Mouse (Mus musculus): ENCODE measurements around the gene Mnat1. TPM values are rescaled to one million over a fixed set of nuclear protein-coding genes. Genes with fewer than 3 reads are reported as not detected.

The Mnat1 gene
- polyA plus RNA-seq, 1 experiment from 2014 or later = 19.6 TPM

GRCm38 (mm10) chr12:73154150-73154549 lies 30.6 kb downstream of the Mnat1 start:
- 65% methylated on average over 4 of the region's 4 CpGs for WGBS
- no peak for ATAC-seq (ENCODE audit: low read depth)

GRCm38 (mm10) chr12:73160341-73160740 lies 36.8 kb downstream of the Mnat1 start:
- Histone ChIP-seq H3K9ac (no peak overlapping the region), H3K36me3 (no peaks in the 10 kb centered on the region), H3K27me3 (no peaks in the 10 kb centered on the region), H3K27ac (replicated peaks) (no peak overlapping the region), H3K9me3 (peaks cover under 1% of the 10 kb centered on the region; the same call in 1 of the 2 replicates), H3K4me1 (replicated peaks) (0 out of 2 replicates have a peak, but pooled peaks cover 3% of the 10 kb centered on the region), H3K4me2 (no peak overlapping the region), H3K4me3 (no peak overlapping the region)
- ATAC-seq (ENCODE audit: low read depth) = no peak
- 61% methylated on average over 4 of the region's 4 CpGs for WGBS

More at GRCm38 (mm10) chr12:73154150-73154549, 30.6 kb downstream of the Mnat1 start:
- Histone ChIP-seq H3K4me3 (no peak overlapping the region), H3K4me2 (no peak overlapping the region), H3K27me3 (no peaks in the 10 kb centered on the region), H3K4me1 (replicated peaks) (no peaks in the 10 kb centered on the region), H3K36me3 (no peaks in the 10 kb centered on the region), H3K9ac (no peak overlapping the region), H3K9me3 (no peaks in the 10 kb centered on the region), H3K27ac (replicated peaks) (no peak overlapping the region)

- WGBS = 80% methylated on average over 13 of the region's 13 CpGs
- H3K27ac ChIP-seq (replicated peaks) = no peak overlapping the region
- H3K4me2 ChIP-seq = no peak overlapping the region
- peaks cover 8% of the 10 kb centered on the region; the same call in 1 of the 2 replicates for H3K9me3 ChIP-seq
- no peak for ATAC-seq (ENCODE audit: low read depth)
- no peak overlapping the region for H3K4me3 ChIP-seq
- no peaks in the 10 kb centered on the region for H3K36me3 ChIP-seq
- no peaks in the 10 kb centered on the region for H3K27me3 ChIP-seq
- no peak overlapping the region for H3K9ac ChIP-seq
- 0 out of 2 replicates have a peak, but pooled peaks cover 3% of the 10 kb centered on the region for H3K4me1 ChIP-seq (replicated peaks)
Measured at GRCm38 (mm10) chr12:73162408-73163181, 39.1 kb downstream of the Mnat1 start.

- no peak for ATAC-seq (ENCODE audit: low read depth)
- H3K27ac ChIP-seq (replicated peaks) = no peak overlapping the region
- 89% methylated on average over 6 of the region's 6 CpGs for WGBS
- peaks cover 10% of the 10 kb centered on the region for H3K36me3 ChIP-seq
- no peak overlapping the region for H3K4me2 ChIP-seq
- H3K4me3 ChIP-seq = no peak overlapping the region
- H3K27me3 ChIP-seq = no peaks in the 10 kb centered on the region
- H3K9me3 ChIP-seq = 0 out of 2 replicates have a peak, but pooled peaks cover 2% of the 10 kb centered on the region
- no peaks in the 10 kb centered on the region for H3K4me1 ChIP-seq (replicated peaks)
- H3K9ac ChIP-seq = no peak overlapping the region
Measured at GRCm38 (mm10) chr12:73170794-73171193, 47.3 kb downstream of the Mnat1 start.

GRCm38 (mm10) chr12:73183896-73184295 lies 60.4 kb downstream of the Mnat1 start:
- Histone ChIP-seq H3K27ac (replicated peaks) (no peak overlapping the region), H3K36me3 (peaks cover 17% of the 10 kb centered on the region; the same call in 1 of the 2 replicates), H3K9ac (no peak overlapping the region), H3K9me3 (no peaks in the 10 kb centered on the region), H3K4me3 (no peak overlapping the region), H3K4me2 (no peak overlapping the region), H3K4me1 (replicated peaks) (no peaks in the 10 kb centered on the region), H3K27me3 (no peaks in the 10 kb centered on the region)
- ATAC-seq (ENCODE audit: low read depth) = no peak
- WGBS = 80% methylated on average over 8 of the region's 8 CpGs

- H3K27me3 ChIP-seq = no peaks in the 10 kb centered on the region
- no peaks in the 10 kb centered on the region for H3K9me3 ChIP-seq
- H3K36me3 ChIP-seq = 0 out of 2 replicates have a peak, but pooled peaks cover 3% of the 10 kb centered on the region
- WGBS = 90% methylated on average over 6 of the region's 6 CpGs
- no peak overlapping the region for H3K4me3 ChIP-seq
- H3K9ac ChIP-seq = no peak overlapping the region
- H3K27ac ChIP-seq (replicated peaks) = no peak overlapping the region
- 0 out of 2 replicates have a peak, but pooled peaks cover 8% of the 10 kb centered on the region for H3K4me1 ChIP-seq (replicated peaks)
- ATAC-seq (ENCODE audit: low read depth) = no peak
- no peak overlapping the region for H3K4me2 ChIP-seq
Measured at GRCm38 (mm10) chr12:73197363-73197762, 73.8 kb downstream of the Mnat1 start.

GRCm38 (mm10) chr12:73198451-73198850 lies 74.9 kb downstream of the Mnat1 start:
- Histone ChIP-seq H3K4me3 (no peak overlapping the region), H3K27ac (replicated peaks) (no peak overlapping the region), H3K9ac (no peak overlapping the region), H3K4me1 (replicated peaks) (0 out of 2 replicates have a peak, but pooled peaks cover 8% of the 10 kb centered on the region), H3K27me3 (no peaks in the 10 kb centered on the region), H3K4me2 (no peak overlapping the region), H3K36me3 (0 out of 2 replicates have a peak, but pooled peaks cover 3% of the 10 kb centered on the region), H3K9me3 (no peaks in the 10 kb centered on the region)
- WGBS = 88% methylated on average over 1 of the region's 1 CpGs
- ATAC-seq (ENCODE audit: low read depth) = no peak

GRCm38 (mm10) chr12:73199375-73199774 lies 75.9 kb downstream of the Mnat1 start:
- no peak overlapping the region for H3K27ac ChIP-seq (replicated peaks)
- no peak overlapping the region for H3K4me3 ChIP-seq
- H3K27me3 ChIP-seq = no peaks in the 10 kb centered on the region
- H3K9me3 ChIP-seq = no peaks in the 10 kb centered on the region
- WGBS = 44% methylated on average over 7 of the region's 7 CpGs
- H3K4me1 ChIP-seq (replicated peaks) = 0 out of 2 replicates have a peak, but pooled peaks cover 8% of the 10 kb centered on the region
- no peak for ATAC-seq (ENCODE audit: low read depth)
- H3K9ac ChIP-seq = no peak overlapping the region
- H3K36me3 ChIP-seq = 0 out of 2 replicates have a peak, but pooled peaks cover 3% of the 10 kb centered on the region
- H3K4me2 ChIP-seq = no peak overlapping the region

GRCm38 (mm10) chr12:73201587-73201986 lies 78.1 kb downstream of the Mnat1 start:
- 64% methylated on average over 3 of the region's 3 CpGs for WGBS
- Histone ChIP-seq H3K27ac (replicated peaks) (no peak overlapping the region), H3K36me3 (0 out of 2 replicates have a peak, but pooled peaks cover 3% of the 10 kb centered on the region), H3K4me1 (replicated peaks) (0 out of 2 replicates have a peak, but pooled peaks cover 8% of the 10 kb centered on the region), H3K4me3 (no peak overlapping the region), H3K27me3 (no peaks in the 10 kb centered on the region), H3K9me3 (no peaks in the 10 kb centered on the region), H3K4me2 (no peak overlapping the region), H3K9ac (no peak overlapping the region)
- ATAC-seq (ENCODE audit: low read depth) = no peak

- no peaks in the 10 kb centered on the region for H3K36me3 ChIP-seq
- WGBS = 78% methylated on average over 11 of the region's 11 CpGs
Measured at GRCm38 (mm10) chr12:73205710-73206649, 82.5 kb downstream of the Mnat1 start.

GRCm38 (mm10) chr12:73207008-73207407 lies 83.5 kb downstream of the Mnat1 start:
- no peak overlapping the region for H3K4me2 ChIP-seq
- H3K4me3 ChIP-seq = no peak overlapping the region
- H3K9me3 ChIP-seq = no peaks in the 10 kb centered on the region
- H3K27ac ChIP-seq (replicated peaks) = no peak overlapping the region
- H3K4me1 ChIP-seq (replicated peaks) = no peaks in the 10 kb centered on the region
- H3K27me3 ChIP-seq = no peaks in the 10 kb centered on the region
- 86% methylated on average over 4 of the region's 4 CpGs for WGBS
- no peaks in the 10 kb centered on the region for H3K36me3 ChIP-seq
- no peak for ATAC-seq (ENCODE audit: low read depth)
- no peak overlapping the region for H3K9ac ChIP-seq

More at GRCm38 (mm10) chr12:73205710-73206649, 82.5 kb downstream of the Mnat1 start:
- no peak overlapping the region for H3K27ac ChIP-seq (replicated peaks)
- ATAC-seq (ENCODE audit: low read depth) = no peak
- no peaks in the 10 kb centered on the region for H3K9me3 ChIP-seq
- H3K4me2 ChIP-seq = no peak overlapping the region
- H3K4me3 ChIP-seq = no peak overlapping the region
- no peaks in the 10 kb centered on the region for H3K4me1 ChIP-seq (replicated peaks)
- no peak overlapping the region for H3K9ac ChIP-seq
- no peaks in the 10 kb centered on the region for H3K27me3 ChIP-seq

- no peak overlapping the region for H3K27ac ChIP-seq (replicated peaks)
- no peaks in the 10 kb centered on the region for H3K9me3 ChIP-seq
- no peak overlapping the region for H3K4me2 ChIP-seq
- no peaks in the 10 kb centered on the region for H3K36me3 ChIP-seq
- no peak overlapping the region for H3K4me3 ChIP-seq
- 91% methylated on average over 1 of the region's 1 CpGs for WGBS
- no peak overlapping the region for H3K9ac ChIP-seq
- ATAC-seq (ENCODE audit: low read depth) = no peak
- no peaks in the 10 kb centered on the region for H3K27me3 ChIP-seq
- no peaks in the 10 kb centered on the region for H3K4me1 ChIP-seq (replicated peaks)
Measured at GRCm38 (mm10) chr12:73207461-73207860, 83.9 kb downstream of the Mnat1 start.
